24 mouse cellular contexts compared by ENCODE assay signal in genomic region chr13:33071776-33072175, GRCm38 (mm10). TPM values are rescaled to one million over a fixed set of nuclear protein-coding genes. Genes with fewer than 3 reads are reported as not detected.
"Had no signal": no experiment of that assay in that cellular context is flagged by ENCODE, and none has a peak within 500 bp of the region (broad histone marks: within the 10 kb centered on the region; RNA-seq: fewer than 3 reads in every experiment).

No protein-coding gene starts in this region.

- ATAC-seq: liver, postnatal 0 days; lung, postnatal 0 days; midbrain, embryonic 16.5 days had no signal

- H3K4me3 ChIP-seq: liver, embryonic 15.5 days; lung, embryonic 15.5 days; midbrain, embryonic 10.5 days; midbrain, embryonic 12.5 days; neural tube, embryonic 13.5 days; neural tube, embryonic 15.5 days had no signal

- DNase-seq: liver, postnatal 0 days; lung, adult 2 months; lung, postnatal 14 days; lung, postnatal 36 days; midbrain, embryonic 14.5 days; retina, postnatal 1 day; right cerebral cortex, adult 18-20 months; right cerebral cortex, postnatal 25 days; right cerebral cortex, postnatal 4 days; spleen, adult 18-20 months; thymus, adult 18-20 months; thymus, postnatal 25 days; thymus, postnatal 4 days had no signal

- H3K27ac ChIP-seq: liver, embryonic 15.5 days; lung, embryonic 15.5 days; macrophage; midbrain, embryonic 10.5 days; midbrain, embryonic 12.5 days; neural tube, embryonic 13.5 days; neural tube, embryonic 15.5 days had no signal

RNA-seq across cellular contexts. Expression of gene Serpinb1b, which starts 6.6 kb away (rescaled TPM):
- total RNA-seq: megakaryocyte progenitor cell, adult 5-6 weeks; megakaryocyte-erythroid progenitor cell, adult 5-6 weeks had no signal

RNA-seq across cellular contexts. Expression of gene Serpinb9b, which starts 44.6 kb away (rescaled TPM):
- total RNA-seq: megakaryocyte progenitor cell, adult 5-6 weeks; megakaryocyte-erythroid progenitor cell, adult 5-6 weeks had no signal
